ENCODE assay signal across 19 mouse cellular contexts in genomic region chr3:60389032-60389431, GRCm38 (mm10).
"Had no signal": no experiment of that assay in that cellular context is flagged by ENCODE, and none has a peak within 500 bp of the region (broad histone marks: within the 10 kb centered on the region; RNA-seq: fewer than 3 reads in every experiment).

No protein-coding gene starts in this region.

- H3K9ac ChIP-seq: kidney, embryonic 15.5 days; liver, embryonic 14.5 days; liver, postnatal 0 days; lung, embryonic 15.5 days; midbrain, embryonic 12.5 days; midbrain, embryonic 15.5 days; stomach, embryonic 15.5 days had no signal

- DNase-seq: kidney, adult 8-10 months; kidney, postnatal 10 days; kidney, postnatal 36 days; layer of hippocampus, postnatal 36 days; liver, postnatal 0 days; lung, postnatal 14 days; lung, postnatal 4 days; right cerebral cortex, adult 18-20 months; right cerebral cortex, postnatal 14 days; right cerebral cortex, postnatal 4 days; thymus, postnatal 36 days had no signal

- H3K9me3 ChIP-seq: kidney, embryonic 15.5 days; lung, embryonic 15.5 days; midbrain, embryonic 12.5 days; midbrain, embryonic 15.5 days; stomach, embryonic 15.5 days had no signal

- ATAC-seq: liver, postnatal 0 days; midbrain, embryonic 15.5 days had no signal

- H3K4me1 ChIP-seq: kidney, embryonic 15.5 days; lung, embryonic 15.5 days; midbrain, embryonic 12.5 days; midbrain, embryonic 15.5 days; stomach, embryonic 15.5 days had no signal

- H3K27me3 ChIP-seq: kidney, embryonic 15.5 days; lung, embryonic 15.5 days; midbrain, embryonic 12.5 days; midbrain, embryonic 15.5 days; stomach, embryonic 15.5 days had no signal

- H3K4me2 ChIP-seq: kidney, embryonic 15.5 days; liver, embryonic 11.5 days; lung, embryonic 15.5 days; midbrain, embryonic 12.5 days; midbrain, embryonic 15.5 days; stomach, embryonic 15.5 days had no signal

- H3K4me3 ChIP-seq: kidney, embryonic 15.5 days; left cerebral cortex, adult 2 months; lung, embryonic 15.5 days; midbrain, embryonic 12.5 days; midbrain, embryonic 15.5 days; stomach, embryonic 15.5 days had no signal

- H3K36me3 ChIP-seq: kidney, embryonic 15.5 days; lung, embryonic 15.5 days; midbrain, embryonic 12.5 days; midbrain, embryonic 15.5 days; stomach, embryonic 15.5 days had no signal

- H3K27ac ChIP-seq: kidney, embryonic 15.5 days; left cerebral cortex, adult 2 months; liver, embryonic 14.5 days; lung, embryonic 15.5 days; midbrain, embryonic 12.5 days; midbrain, embryonic 15.5 days; stomach, embryonic 15.5 days had no signal
